Mouse (Mus musculus) gastrocnemius, postnatal 10 days (tissue): Measurements from ENCODE around the gene Timmdc1. TPM values are rescaled to one million over a fixed set of nuclear protein-coding genes. Genes with fewer than 3 reads are reported as not detected.

Experiments used
- DNase-seq: peaks from one replicate; pipeline ENCODE4 v3.0.0; 2021; ENCODE audit warnings: mixed read lengths
- total RNA-seq, 2 experiments: library from RNA; stranded (reverse); gene quantifications; 2 replicates each; pipeline ENCODE4 v1.2.3; 2021

The Timmdc1 gene
- total RNA-seq, 2 experiments from 2014 or later: 34.8 to 41.2 TPM

- DNase-seq: no peak
Observed at GRCm38 (mm10) chr16:38463305-38463704, 59.2 kb downstream of the Timmdc1 start.

DNA sequence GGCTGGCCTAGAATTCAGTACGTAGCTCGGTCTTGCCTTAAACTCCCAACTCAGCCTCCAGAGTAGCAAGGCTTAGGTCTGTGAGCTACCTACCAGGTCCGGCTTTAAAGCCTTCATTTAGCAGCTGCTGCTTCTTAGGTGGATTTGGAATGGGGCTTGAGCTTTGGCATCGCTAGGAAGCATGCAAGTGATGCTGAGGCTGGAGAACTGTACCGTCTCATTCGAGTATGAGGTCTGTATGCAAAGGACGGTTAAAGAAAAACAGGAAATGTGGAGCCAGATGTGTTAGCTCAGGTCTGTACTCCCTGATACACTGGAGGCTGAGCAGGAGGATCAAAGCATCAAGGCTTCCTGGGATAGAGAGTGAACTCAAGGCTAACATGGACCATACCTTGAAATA, 60.3 kb downstream of the Timmdc1 start:
- DNase-seq: no peak

GRCm38 (mm10) chr16:38461749-38462148, 60.7 kb downstream of the Timmdc1 start:
- no peak for DNase-seq

- DNase-seq: no peak
Observed at GRCm38 (mm10) chr16:38459990-38460389, 62.5 kb downstream of the Timmdc1 start.

DNA sequence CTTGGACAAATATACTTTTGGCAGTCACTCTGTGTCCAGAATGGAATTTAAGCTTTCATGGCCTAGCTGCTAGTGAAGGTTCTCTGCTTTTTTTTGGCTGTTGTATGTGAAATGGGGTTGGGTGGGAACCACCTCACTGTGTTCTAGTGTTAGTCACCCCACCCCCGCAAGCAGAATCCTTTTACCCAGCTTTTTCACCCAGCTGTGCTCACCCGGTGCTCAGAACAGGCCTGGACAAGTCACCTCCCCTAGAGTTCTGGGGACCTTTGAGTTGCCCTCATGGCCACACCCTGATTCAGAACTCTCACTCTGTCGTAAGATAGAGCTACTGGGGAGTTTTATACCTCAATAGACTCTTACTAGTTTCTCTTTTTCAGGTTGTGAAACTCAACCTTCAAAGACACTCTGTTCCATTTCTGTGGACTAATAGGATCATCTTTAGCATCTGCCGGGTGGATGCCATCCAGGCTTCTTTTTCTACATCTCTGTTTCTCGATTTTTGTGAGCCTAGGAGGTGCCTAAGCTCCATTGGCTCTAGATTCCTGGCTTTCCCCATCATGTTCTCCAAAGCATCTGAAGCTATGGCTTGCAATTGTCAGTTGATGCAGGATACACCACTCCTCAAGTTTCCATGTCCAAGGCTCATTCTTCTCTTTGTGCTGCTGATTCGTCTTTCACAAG, 63.7 kb downstream of the Timmdc1 start:
- DNase-seq: no peak

- no peak for DNase-seq
Observed at GRCm38 (mm10) chr16:38456812-38457567, 65.5 kb downstream of the Timmdc1 start.

GRCm38 (mm10) chr16:38455511-38456418, 66.7 kb downstream of the Timmdc1 start, which contains the start of gene Cd80:
Cd80 (plus strand) TSS chr16:38455561.
- DNase-seq: no peak

DNA sequence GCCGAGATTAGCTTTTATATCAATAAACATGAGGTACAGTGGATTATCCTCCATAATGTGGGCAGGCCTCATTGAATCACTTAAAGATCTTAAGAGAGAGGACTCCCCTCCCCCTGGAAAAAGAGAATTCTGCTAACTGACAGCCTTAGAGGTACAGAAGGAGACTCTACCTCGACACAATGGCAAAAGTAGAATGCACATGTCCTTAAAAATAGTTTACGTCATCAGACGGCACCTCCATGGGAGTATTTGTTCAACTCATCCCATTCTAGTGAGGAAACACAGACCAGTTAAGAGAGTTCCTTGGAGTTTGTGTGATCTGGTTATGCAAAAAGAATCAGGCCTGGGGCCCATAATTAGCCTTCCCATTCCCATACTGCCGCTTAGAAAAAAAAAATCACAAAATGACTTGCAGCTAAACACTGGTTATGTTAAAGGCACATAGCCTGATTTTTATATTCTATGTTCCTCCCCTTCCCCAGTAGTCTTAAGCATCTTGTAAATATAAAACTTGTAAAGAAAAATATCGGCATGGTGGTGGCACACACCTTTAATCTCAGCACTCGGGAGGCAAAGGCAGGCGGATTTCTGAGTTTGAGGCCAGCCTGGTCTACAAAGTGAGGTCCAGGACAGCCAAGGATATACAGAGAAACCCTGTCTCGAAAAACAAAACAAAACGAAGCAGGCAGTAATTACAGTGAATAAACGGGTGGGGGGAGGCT, 67.8 kb downstream of the Timmdc1 start:
- no peak for DNase-seq

GRCm38 (mm10) chr16:38453952-38454351, 68.5 kb downstream of the Timmdc1 start:
- DNase-seq: no peak

- no peak for DNase-seq
Observed at GRCm38 (mm10) chr16:38453203-38453553, 69.3 kb downstream of the Timmdc1 start.

DNA sequence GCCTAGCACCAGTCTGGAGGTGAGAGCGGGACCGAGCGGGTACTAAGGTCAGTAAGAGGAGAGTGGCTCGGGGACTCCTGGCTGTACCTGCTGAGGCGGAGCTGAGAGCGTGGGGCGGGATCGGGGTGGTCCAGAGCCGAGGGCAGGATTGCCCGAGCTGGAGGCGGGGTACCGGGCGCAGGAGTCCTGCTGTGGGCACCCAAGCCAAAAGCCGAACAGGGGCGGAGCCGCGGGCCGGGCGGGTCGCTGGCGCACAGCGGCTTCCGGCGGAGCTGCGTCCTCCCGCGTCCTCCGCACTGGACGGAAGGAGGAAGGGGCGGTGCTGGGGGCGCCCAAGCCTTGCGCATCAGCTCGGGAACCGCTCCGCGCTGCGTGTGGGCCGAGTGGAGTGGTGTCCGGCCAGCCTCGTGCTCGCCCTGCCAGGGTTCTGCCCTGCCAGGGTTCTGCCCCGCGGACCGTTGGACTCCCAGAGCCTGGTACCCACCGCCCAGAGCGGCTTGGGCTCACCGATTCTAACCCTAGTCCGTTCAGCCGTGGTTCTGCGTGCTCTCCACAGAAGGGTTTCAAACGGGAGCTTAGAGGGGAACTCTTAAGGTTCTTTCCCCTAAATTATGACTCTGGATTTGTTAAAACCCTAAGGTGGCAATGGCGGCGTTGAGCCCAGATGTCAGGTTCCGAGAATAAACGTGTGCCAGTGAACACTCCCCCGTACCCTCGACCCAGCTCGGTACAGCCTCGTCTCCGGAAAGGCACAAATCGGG, 69.8 kb downstream of the Timmdc1 start, which contains the start of gene Adprh:
Gene Adprh (minus strand): TSS at position 262 of the 761 bp plus-strand sequence.
- peak; percentile 92 for DNase-seq

DNA sequence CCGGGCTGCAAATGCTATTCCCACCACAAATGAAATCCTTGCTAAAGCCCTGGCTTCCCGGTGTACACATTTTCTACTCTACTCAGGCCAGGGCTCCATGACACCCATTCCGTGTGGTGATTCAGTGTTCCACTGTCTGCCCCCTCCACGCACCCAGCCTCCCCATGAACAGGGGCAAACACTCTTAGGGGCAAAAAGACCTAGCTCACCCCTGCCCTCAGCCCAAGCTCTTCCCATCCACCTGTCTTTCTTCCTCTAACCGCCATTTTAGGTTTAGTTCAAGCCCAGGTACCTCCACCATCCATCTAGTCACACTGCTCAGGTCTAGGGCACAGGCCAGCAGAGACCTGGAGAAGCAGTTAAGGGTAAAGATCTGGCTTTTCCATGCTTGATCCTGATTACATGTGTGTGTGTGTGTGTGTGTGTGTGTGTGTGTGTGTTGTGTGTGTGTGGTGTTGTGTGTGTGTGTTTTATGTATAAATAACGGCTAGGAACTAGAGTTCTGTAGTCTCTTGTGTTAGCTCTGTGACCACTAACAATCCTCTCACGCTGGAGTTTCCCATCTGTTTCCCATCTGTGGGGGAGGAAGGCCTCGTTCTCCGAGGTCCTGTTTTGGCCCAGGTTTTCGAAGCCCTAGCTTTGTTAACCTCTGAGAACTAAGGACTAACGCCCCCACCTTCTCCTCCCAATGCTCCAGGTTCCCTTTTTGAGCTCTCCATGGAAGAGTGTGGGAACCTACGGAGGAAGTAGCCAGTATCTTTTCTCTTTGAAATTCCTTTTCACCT, 70.8 kb downstream of the Timmdc1 start:
- no peak for DNase-seq

DNA sequence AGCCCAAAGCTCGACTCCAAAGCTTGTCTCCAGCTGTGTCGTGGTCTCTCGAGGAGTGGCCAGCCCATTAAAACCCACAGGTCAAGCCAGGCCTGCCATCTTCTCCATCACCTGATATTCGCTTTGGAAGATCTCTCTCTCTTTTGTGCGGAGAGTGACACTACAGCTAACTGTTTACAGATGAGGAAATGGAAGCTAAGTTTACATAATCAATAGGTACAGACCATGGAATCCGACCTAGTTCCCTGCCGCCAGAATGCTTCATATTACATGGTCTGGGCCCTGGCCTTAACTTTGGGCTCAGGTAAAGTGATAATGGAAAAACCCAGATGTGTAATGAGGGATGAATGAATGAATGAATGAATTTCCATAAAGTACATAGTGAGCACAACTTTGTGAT, 71.8 kb downstream of the Timmdc1 start:
- no peak for DNase-seq

GRCm38 (mm10) chr16:38448458-38448857, 74.0 kb downstream of the Timmdc1 start:
- DNase-seq: no peak

Other genes with a start within 250 kb of the Timmdc1 start
- gene Nr1i2, start 227.8 kb downstream of the Timmdc1 start, total RNA-seq: not detected
- gene Maats1, start 180.5 kb downstream of the Timmdc1 start, total RNA-seq: under 1 TPM in 1 of 2 experiments, not detected in 1; 0.11 TPM
- gene Cox17, start 175.7 kb downstream of the Timmdc1 start, total RNA-seq: 100 to 1,000 TPM; 127 to 139 TPM
- not detected for gene Gm21987, start 175.6 kb downstream of the Timmdc1 start, total RNA-seq
- gene Popdc2, start 160.5 kb downstream of the Timmdc1 start, total RNA-seq: 10 to 100 TPM; 56.0 to 67.3 TPM
- 1 to 10 TPM; 1.4 to 1.6 TPM for gene Pla1a, start 89.5 kb downstream of the Timmdc1 start, total RNA-seq
- 10 to 100 TPM; 32.4 to 33.1 TPM for gene Adprh, start 70.0 kb downstream of the Timmdc1 start, total RNA-seq
- gene Cd80, start 67.1 kb downstream of the Timmdc1 start, total RNA-seq: under 1 TPM; 0.23 to 0.36 TPM
- 10 to 100 TPM in 1 of 2 experiments, 1 to 10 TPM in 1; 9.3 to 12.1 TPM for gene Poglut1, start 27.6 kb upstream of the Timmdc1 start, total RNA-seq
- gene Tmem39a, start 36.0 kb upstream of the Timmdc1 start, total RNA-seq: 10 to 100 TPM; 22.9 to 35.5 TPM
- gene Arhgap31, start 190.6 kb upstream of the Timmdc1 start, total RNA-seq: 10 to 100 TPM; 22.1 to 28.5 TPM
- 1 to 10 TPM; 5.5 to 5.7 TPM for gene B4galt4, start 219.6 kb upstream of the Timmdc1 start, total RNA-seq